Mouse (Mus musculus): ENCODE measurements around the gene Gba. TPM values are rescaled to one million over a fixed set of nuclear protein-coding genes. Genes with fewer than 3 reads are reported as not detected.

Gene Gba
- total and polyA plus RNA-seq, 3 experiments: 63.6 to 65.3 (median 64.1) TPM

GRCm38 (mm10) chr3:89182531-89183057 is 20.1 kb upstream of the Gba start:
- Histone ChIP-seq H3K27ac (ENCODE audit: insufficient read depth, low read depth) (no peak overlapping the region), H3K4me3 (replicated peaks in 1 of 3; ENCODE audit: low read depth in 2 of 3, low read length in 2 of 3, poor library complexity in 1 of 3) (no peak overlapping the region), H3K4me1 (ENCODE audit: control insufficient read depth in 1 of 2, insufficient read depth in 2 of 2) (peaks cover 0 to 10% of the 10 kb centered on the region in 2 experiments; a peak in 2 of 4 replicates), H3K9me3 (replicated peaks; ENCODE audit: low read length) (no peaks in the 10 kb centered on the region), H3K4me2 (ENCODE audit: insufficient read depth, low read depth, poor library complexity, severe bottlenecking) (no peak overlapping the region), H3K27me3 (replicated peaks) (no peaks in the 10 kb centered on the region), H3K9ac (ENCODE audit: insufficient read depth, low read depth) (no peak overlapping the region), H3K79me2 (replicated peaks; ENCODE audit: control insufficient read depth, extremely low read depth, insufficient read depth, poor library complexity, severe bottlenecking) (no peaks in the 10 kb centered on the region), H3K36me3 (replicated peaks in 1 of 2; ENCODE audit: control insufficient read depth in 1 of 2, insufficient read depth in 1 of 2, low read length in 1 of 2) (peaks cover 64 to 95% of the 10 kb centered on the region in 2 experiments)
- TF ChIP-seq MAZ (IDR thresholded peaks at IDR 0.05; ENCODE audit: low read depth, low read length): no peak
- no peak for DNase-seq (ENCODE audit: extremely low read depth)
- dilution Hi-C loops (cut with MboI; ENCODE audit: extremely low pct_ligation_motif_present, extremely low pct_unique_long_range_greater_than_20kb, low sequenced_read_pairs): no loop called here
- in situ Hi-C loops (cut with MboI; ENCODE audit: low pct_ligation_motif_present, low pct_unique_long_range_greater_than_20kb, low sequenced_read_pairs): no loop called here

GRCm38 (mm10) chr3:89183058-89183958 is 19.4 kb upstream of the Gba start, which contains the start of gene Fam189b:
Gene Fam189b (plus strand): TSS chr3:89183143.
- H3K79me2 ChIP-seq (replicated peaks; ENCODE audit: control insufficient read depth, extremely low read depth, insufficient read depth, poor library complexity, severe bottlenecking): no peaks in the 10 kb centered on the region
- no peaks in the 10 kb centered on the region for H3K9me3 ChIP-seq (replicated peaks; ENCODE audit: low read length)
- peaks cover 64 to 95% of the 10 kb centered on the region in 2 experiments for H3K36me3 ChIP-seq (replicated peaks in 1 of 2; ENCODE audit: control insufficient read depth in 1 of 2, insufficient read depth in 1 of 2, low read length in 1 of 2)
- no peak within 1 kb of the TSS for H3K4me2 ChIP-seq (ENCODE audit: insufficient read depth, low read depth, poor library complexity, severe bottlenecking)
- no peak within 1 kb of the TSS for H3K27ac ChIP-seq (ENCODE audit: insufficient read depth, low read depth)
- H3K9ac ChIP-seq (ENCODE audit: insufficient read depth, low read depth): no peak within 1 kb of the TSS
- no peaks in the 10 kb centered on the region for H3K27me3 ChIP-seq (replicated peaks)
- no peak within 1 kb of the TSS for H3K4me3 ChIP-seq (replicated peaks in 1 of 3; ENCODE audit: low read depth in 2 of 3, low read length in 2 of 3, poor library complexity in 1 of 3)
- dilution Hi-C loops (cut with MboI; ENCODE audit: extremely low pct_ligation_motif_present, extremely low pct_unique_long_range_greater_than_20kb, low sequenced_read_pairs): no loop called here
- in situ Hi-C loops (cut with MboI; ENCODE audit: low pct_ligation_motif_present, low pct_unique_long_range_greater_than_20kb, low sequenced_read_pairs): no loop called here
- no peak for DNase-seq (ENCODE audit: extremely low read depth)
- TF ChIP-seq MAFK (IDR thresholded peaks at IDR 0.05; ENCODE audit: insufficient replicate concordance, low read length): no peak
- H3K4me1 ChIP-seq (ENCODE audit: control insufficient read depth in 1 of 2, insufficient read depth in 2 of 2): peaks cover 0 to 9% of the 10 kb centered on the region in 2 experiments; a peak in 2 of 4 replicates

GRCm38 (mm10) chr3:89183959-89184315 is 18.8 kb upstream of the Gba start:
- no peaks in the 10 kb centered on the region for H3K27me3 ChIP-seq (replicated peaks)
- H3K79me2 ChIP-seq (replicated peaks; ENCODE audit: control insufficient read depth, extremely low read depth, insufficient read depth, poor library complexity, severe bottlenecking): no peaks in the 10 kb centered on the region
- H3K9me3 ChIP-seq (replicated peaks; ENCODE audit: low read length): no peaks in the 10 kb centered on the region
- dilution Hi-C loops (cut with MboI; ENCODE audit: extremely low pct_ligation_motif_present, extremely low pct_unique_long_range_greater_than_20kb, low sequenced_read_pairs): no loop called here
- H3K4me3 ChIP-seq (replicated peaks in 1 of 3; ENCODE audit: low read depth in 2 of 3, low read length in 2 of 3, poor library complexity in 1 of 3): no peak overlapping the region
- H3K27ac ChIP-seq (ENCODE audit: insufficient read depth, low read depth): no peak overlapping the region
- in situ Hi-C loops (cut with MboI; ENCODE audit: low pct_ligation_motif_present, low pct_unique_long_range_greater_than_20kb, low sequenced_read_pairs): no loop called here
- H3K36me3 ChIP-seq (replicated peaks in 1 of 2; ENCODE audit: control insufficient read depth in 1 of 2, insufficient read depth in 1 of 2, low read length in 1 of 2): peaks cover 60 to 95% of the 10 kb centered on the region in 2 experiments
- TF ChIP-seq ETS1 (conservative IDR thresholded peaks at IDR 0.05; ENCODE audit: low read depth, low read length): no peak
- TF ChIP-seq GABPA (IDR thresholded peaks at IDR 0.05; ENCODE audit: insufficient replicate concordance, low read depth, low read length): no peak
- no peak overlapping the region for H3K4me2 ChIP-seq (ENCODE audit: insufficient read depth, low read depth, poor library complexity, severe bottlenecking)
- no peak for DNase-seq (ENCODE audit: extremely low read depth)
- H3K4me1 ChIP-seq (ENCODE audit: control insufficient read depth in 1 of 2, insufficient read depth in 2 of 2): peaks cover 0 to 3% of the 10 kb centered on the region in 2 experiments; a peak in 2 of 4 replicates
- no peak overlapping the region for H3K9ac ChIP-seq (ENCODE audit: insufficient read depth, low read depth)

Measured in CH12.LX (cell line).